Mouse (Mus musculus) hematopoietic stem cell, adult 5-6 weeks (primary cell): ENCODE measurements around the gene 4930451I11Rik. TPM values are rescaled to one million over a fixed set of nuclear protein-coding genes. Genes with fewer than 3 reads are reported as not detected.
A peak's percentile ranks its signal among the peaks of the same experiment; 100 is the strongest.

Experiments
- ATAC-seq, 2 experiments: fragments of 125-278 bp in 1 of 2; replicated peaks in 1 of 2; 2 replicates each; pipeline ENCODE4 v1.8.0; 2016 to 2017; ENCODE audit warnings: inconsistent platforms in 2 of 2, mild to moderate bottlenecking in 2 of 2, moderate number of reproducible peaks in 2 of 2, low read depth in 1 of 2, moderate TSS enrichment in 1 of 2; ENCODE audit not compliant: low FRiP score in 2 of 2, poor library complexity in 2 of 2, severe bottlenecking in 2 of 2, insufficient read depth in 1 of 2, low TSS enrichment in 1 of 2
- total RNA-seq: library from RNA; stranded (forward); fragments of 172-1452, 232-1000 nt; gene quantifications from 2 replicates; pipeline ENCODE4 v1.2.3, GENCODE M21; 2017

The 4930451I11Rik gene
- total RNA-seq, 1 experiment from 2014 or later: not detected

- ATAC-seq: no peak
These were observed 16.3 kb upstream of the 4930451I11Rik start for GRCm38 (mm10) chr7:126847421-126848398.

GRCm38 (mm10) chr7:126847116-126847420 is 15.6 kb upstream of the 4930451I11Rik start, which contains the start of gene Doc2a:
TSS of gene Doc2a (plus strand) at chr7:126847416.
- ATAC-seq: no peak

GRCm38 (mm10) chr7:126845516-126845915 is 14.1 kb upstream of the 4930451I11Rik start:
- ATAC-seq: no peak

GRCm38 (mm10) chr7:126843276-126843675 is 11.8 kb upstream of the 4930451I11Rik start:
- no peak for ATAC-seq

GRCm38 (mm10) chr7:126833294-126833693 is 1.9 kb upstream of the 4930451I11Rik start:
- no peak for ATAC-seq

- ATAC-seq: peak; percentile 94 to 97
These were observed 678 bp upstream of the 4930451I11Rik start for GRCm38 (mm10) chr7:126832036-126832598.

DNA sequence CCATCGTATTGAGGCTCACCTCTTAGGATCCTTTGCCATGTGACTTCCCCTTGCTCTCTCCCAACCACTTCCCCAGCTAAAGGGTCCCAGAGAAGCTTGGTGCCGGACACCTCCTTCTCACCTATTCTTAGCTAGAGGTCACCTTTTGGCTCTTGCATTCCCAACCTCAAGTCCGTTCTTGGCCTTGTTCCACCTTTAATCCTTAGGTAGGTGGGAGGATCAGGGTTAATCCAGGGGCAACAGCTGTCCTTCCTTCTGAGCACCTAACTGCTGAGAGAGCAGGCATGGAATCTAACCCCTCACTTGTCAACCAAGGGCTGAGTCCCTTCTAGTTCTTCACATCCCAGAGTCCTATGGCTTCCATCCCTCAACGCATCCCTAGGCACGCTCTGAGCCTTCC is 5.5 kb downstream of the 4930451I11Rik start:
- no peak for ATAC-seq

DNA sequence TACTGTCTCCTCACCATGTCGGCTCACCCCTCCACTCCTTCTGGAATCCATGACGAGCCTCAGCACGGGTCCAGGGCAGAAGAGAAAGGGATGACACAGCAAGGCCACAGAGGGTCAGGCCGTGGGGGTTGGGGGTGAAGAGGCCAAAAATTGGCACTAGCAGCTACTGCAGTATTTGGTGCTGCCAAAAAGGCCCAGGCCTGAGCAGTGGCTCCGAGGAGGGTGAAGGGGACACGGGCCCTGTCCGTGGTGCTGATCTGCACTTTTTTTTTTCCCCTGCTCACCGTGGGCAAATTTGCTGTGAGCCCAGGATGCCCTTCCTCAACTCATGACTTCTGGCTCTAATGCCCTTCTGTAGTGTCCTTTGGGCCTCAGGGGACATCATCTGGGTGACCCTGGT is 6.0 kb downstream of the 4930451I11Rik start:
- ATAC-seq: peak in 1 of 2 experiments; percentile 31; a peak in 2 of 4 replicates

- no peak for ATAC-seq
These were observed 7.5 kb downstream of the 4930451I11Rik start for GRCm38 (mm10) chr7:126823940-126824339.

GRCm38 (mm10) chr7:126823202-126823711 is 8.2 kb downstream of the 4930451I11Rik start:
- no peak for ATAC-seq

DNA sequence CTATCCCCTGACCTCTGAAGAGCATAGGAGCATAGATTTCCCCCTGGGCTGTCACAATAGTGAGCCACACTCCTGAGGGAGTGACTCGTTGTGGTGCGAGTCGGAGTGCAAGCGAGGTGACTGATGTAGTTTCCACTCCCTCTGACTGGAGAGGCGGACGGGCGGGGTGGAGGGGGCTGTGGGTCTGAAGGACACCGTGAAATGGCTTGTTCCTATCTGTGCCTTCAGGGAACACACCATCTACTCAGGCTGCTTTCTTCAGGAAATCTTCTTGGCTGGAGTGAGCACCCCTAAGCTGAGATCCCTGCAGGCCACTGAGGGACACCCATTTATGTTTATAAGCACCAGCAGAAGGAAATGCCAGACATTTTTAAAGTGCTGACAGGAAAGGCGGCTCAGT is 8.7 kb downstream of the 4930451I11Rik start:
- no peak for ATAC-seq

GRCm38 (mm10) chr7:126821835-126822511 is 9.5 kb downstream of the 4930451I11Rik start:
- peak; percentile 79 to 89 for ATAC-seq

GRCm38 (mm10) chr7:126818818-126819217 is 12.6 kb downstream of the 4930451I11Rik start:
- no peak for ATAC-seq

- no peak for ATAC-seq
These were observed 13.8 kb downstream of the 4930451I11Rik start for GRCm38 (mm10) chr7:126817595-126817994.

DNA sequence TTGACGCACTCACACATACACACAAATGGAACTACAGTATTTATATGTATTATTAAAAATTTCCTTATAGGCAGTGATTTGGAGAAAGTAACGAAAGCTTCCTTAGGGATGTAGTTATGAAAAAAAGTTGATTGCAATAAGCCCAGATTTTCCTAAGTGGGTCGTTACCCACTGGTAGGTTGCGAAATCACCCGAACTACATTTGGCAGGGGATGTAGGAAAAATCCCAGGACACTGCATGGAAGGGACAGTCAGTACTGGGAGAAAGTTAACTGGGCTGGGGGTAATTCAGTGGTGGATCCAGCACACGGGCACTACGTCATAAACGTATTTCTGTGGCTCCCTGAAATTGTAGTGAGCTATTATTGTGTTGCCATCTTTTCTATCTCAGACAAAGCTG is 14.9 kb downstream of the 4930451I11Rik start:
- no peak for ATAC-seq

DNA sequence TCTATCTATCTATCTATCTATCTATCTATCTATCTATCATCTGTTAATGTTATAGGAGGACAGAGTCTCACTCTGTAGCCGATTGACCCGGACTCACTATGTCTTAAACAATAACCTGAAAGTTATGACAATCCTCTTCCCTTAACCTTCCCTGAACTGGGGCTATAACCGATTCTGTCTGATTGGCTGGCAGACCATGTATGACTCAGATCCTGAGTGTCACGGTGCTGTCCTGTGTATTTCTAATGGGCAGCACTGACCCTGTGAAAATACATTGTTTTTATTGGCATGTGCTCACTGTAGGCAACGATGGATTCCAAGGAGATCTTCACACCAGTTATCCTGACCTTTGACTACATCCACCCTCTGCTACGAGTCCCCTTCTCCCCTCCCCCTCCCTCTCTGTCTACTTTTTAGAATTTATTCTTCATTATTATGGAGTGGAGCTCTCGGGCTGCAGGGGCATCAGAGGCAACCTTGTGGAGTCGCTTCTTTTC is 15.7 kb downstream of the 4930451I11Rik start:
- ATAC-seq: no peak

DNA sequence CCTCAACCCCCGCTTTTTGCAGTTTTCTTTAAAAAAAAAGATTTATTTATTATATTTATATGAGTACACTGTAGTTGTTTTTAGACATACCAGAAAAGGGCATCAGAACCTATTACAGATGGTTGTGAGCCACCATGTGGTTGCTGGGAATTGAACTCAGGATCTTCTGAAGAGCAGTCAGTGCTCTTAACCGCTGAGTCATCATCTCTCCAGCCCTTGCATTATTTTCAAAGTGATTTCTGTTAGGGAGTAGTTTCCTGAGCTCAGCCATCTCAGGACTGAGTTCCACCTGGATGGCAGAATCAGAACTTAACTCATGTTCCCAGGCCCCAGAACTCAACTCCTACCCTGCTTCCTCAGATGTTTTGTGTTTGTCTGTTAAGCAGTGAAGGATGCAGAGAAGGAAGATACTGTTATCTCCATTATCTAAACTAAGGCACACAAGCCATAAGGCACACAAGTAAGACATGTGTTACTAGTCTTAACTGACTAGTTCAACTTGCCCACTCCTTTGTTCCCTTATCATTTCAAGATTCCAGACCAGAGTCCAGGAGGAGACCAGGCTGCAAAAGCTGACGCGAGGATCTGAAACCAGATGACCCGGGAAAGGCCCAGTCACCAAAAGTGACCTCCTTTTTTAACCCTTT is 21.6 kb downstream of the 4930451I11Rik start:
- no peak for ATAC-seq
